Mouse (Mus musculus) gastrocnemius, postnatal 4 days (tissue): ENCODE results near the gene Sidt2. TPM values are rescaled to one million over a fixed set of nuclear protein-coding genes. Genes with fewer than 3 reads are reported as not detected.

Experiments
- DNase-seq, 2 experiments: peaks; one replicate each; pipeline ENCODE4 v3.0.0; 2021 to 2022; ENCODE audit warnings: low spot score in 2 of 2, mixed read lengths in 2 of 2
- total RNA-seq, 2 experiments: library from RNA; stranded (reverse); gene quantifications; 2 replicates each; pipeline ENCODE4 v1.2.3; 2021

The Sidt2 gene
- total RNA-seq, 2 experiments from 2014 or later, result 61.5 to 65.5 TPM

GRCm38 (mm10) chr9:45952057-45952456 is 3.0 kb downstream of the Sidt2 start:
- DNase-seq, result no peak

- DNase-seq, result no peak
Observed at GRCm38 (mm10) chr9:45946872-45947183, 8.2 kb downstream of the Sidt2 start.

- no peak for DNase-seq
Observed at GRCm38 (mm10) chr9:45946182-45946871, 8.7 kb downstream of the Sidt2 start.

- no peak for DNase-seq
Observed at GRCm38 (mm10) chr9:45945721-45946120, 9.3 kb downstream of the Sidt2 start.

GRCm38 (mm10) chr9:45944506-45945400 is 10.3 kb downstream of the Sidt2 start:
- no peak for DNase-seq

GRCm38 (mm10) chr9:45943628-45944505 is 11.2 kb downstream of the Sidt2 start:
- no peak for DNase-seq

- DNase-seq, result no peak
Observed at GRCm38 (mm10) chr9:45942916-45943315, 12.1 kb downstream of the Sidt2 start.

GRCm38 (mm10) chr9:45942464-45942863 is 12.6 kb downstream of the Sidt2 start:
- DNase-seq, result no peak

- DNase-seq, result no peak
Observed at GRCm38 (mm10) chr9:45941329-45941888, 13.6 kb downstream of the Sidt2 start.

- no peak for DNase-seq
Observed at GRCm38 (mm10) chr9:45939794-45940193, 15.3 kb downstream of the Sidt2 start.

GRCm38 (mm10) chr9:45938952-45939637 is 16.0 kb downstream of the Sidt2 start:
- DNase-seq, result no peak

GRCm38 (mm10) chr9:45938088-45938487 is 17.0 kb downstream of the Sidt2 start:
- DNase-seq, result no peak

- peak in 1 of 2 experiments; percentile 65 for DNase-seq
Observed at GRCm38 (mm10) chr9:45936883-45937282, 18.2 kb downstream of the Sidt2 start.

GRCm38 (mm10) chr9:45935628-45936210 is 19.3 kb downstream of the Sidt2 start, which contains the start of gene Tagln:
Tagln (minus strand) TSS chr9:45936058.
- peak in 1 of 2 experiments; percentile 59 for DNase-seq

- DNase-seq, result no peak
Observed at GRCm38 (mm10) chr9:45932571-45933415, 22.3 kb downstream of the Sidt2 start.

GRCm38 (mm10) chr9:45931958-45932357 is 23.1 kb downstream of the Sidt2 start:
- no peak for DNase-seq

GRCm38 (mm10) chr9:45929285-45929684 is 25.8 kb downstream of the Sidt2 start:
- DNase-seq, result no peak

- no peak for DNase-seq
Observed at GRCm38 (mm10) chr9:45919895-45920294, 35.2 kb downstream of the Sidt2 start.
